Mouse (Mus musculus) liver, embryonic 14.5 days (tissue): ENCODE data around the gene Ccnd2. TPM values are rescaled to one million over a fixed set of nuclear protein-coding genes. Genes with fewer than 3 reads are reported as not detected.

Experiments
- ATAC-seq: fragments of 200-750 bp; cut with Nextera tagmentation; 2 replicates; pipeline ENCODE4 v1.8.0; 2017; ENCODE audit warnings: moderate number of reproducible peaks, mild to moderate bottlenecking, moderate library complexity; ENCODE audit not compliant: insufficient read depth
- DNase-seq, 3 experiments: peaks; one replicate each; pipeline ENCODE4 v3.0.0-alpha.2; 2012 to 2013; ENCODE audit warnings: low read depth in 3 of 3, low spot score in 3 of 3
- H3K27ac ChIP-seq: fragments of 300-500 bp; sonication (generic); 2 replicates; pipeline ENCODE4 v1.5.1; 2014; ENCODE audit warnings: moderate library complexity, mild to moderate bottlenecking, control low read depth, inconsistent platforms
- H3K27me3 ChIP-seq: fragments of 300-500 bp; sonication (generic); 2 replicates; pipeline ENCODE4 v1.6.1; 2014; ENCODE audit warnings: mild to moderate bottlenecking, low read length, moderate library complexity; ENCODE audit not compliant: control insufficient read depth, insufficient read depth
- H3K36me3 ChIP-seq: fragments of 300-500 bp; sonication (generic); replicated peaks from 2 replicates; pipeline ENCODE4 v1.6.1; 2014; ENCODE audit warnings: low read depth; ENCODE audit not compliant: control insufficient read depth, insufficient read depth
- H3K4me1 ChIP-seq, 2 experiments: fragments of 200-500 bp in 1 of 2; fragments of 300-500 bp in 1 of 2; sonication (generic) in 1 of 2; replicated peaks; 2 replicates each; pipeline ENCODE4 v1.6.1; 2012 to 2014; ENCODE audit warnings: antibody characterized with exemption in 1 of 2, inconsistent platforms in 1 of 2, low read length in 1 of 2; ENCODE audit not compliant: control insufficient read depth in 2 of 2, insufficient read depth in 2 of 2
- H3K4me2 ChIP-seq: fragments of 300-500 bp; sonication (generic); 2 replicates; pipeline ENCODE4 v1.6.1; 2014; ENCODE audit warnings: low read depth, mild to moderate bottlenecking, control low read depth, moderate library complexity
- H3K4me3 ChIP-seq, 2 experiments: fragments of 200-500 bp in 1 of 2; fragments of 300-500 bp in 1 of 2; sonication (generic) in 1 of 2; 2 replicates each; pipeline ENCODE4 v1.5.1; 2012 to 2014; ENCODE audit warnings: low read depth in 2 of 2, low read length in 2 of 2, mild to moderate bottlenecking in 2 of 2, control low read depth in 1 of 2, inconsistent platforms in 1 of 2, moderate library complexity in 1 of 2; ENCODE audit not compliant: insufficient read depth in 1 of 2
- H3K9ac ChIP-seq: fragments of 300-500 bp; sonication (generic); replicated peaks from 2 replicates; pipeline ENCODE4 v1.6.1; 2014; ENCODE audit warnings: mild to moderate bottlenecking, control low read depth, moderate library complexity
- H3K9me3 ChIP-seq: fragments of 300-500 bp; sonication (generic); 2 replicates; pipeline ENCODE4 v1.6.1; 2016; ENCODE audit warnings: low read length, mixed read lengths; ENCODE audit not compliant: control insufficient read depth
- CTCF ChIP-seq: IDR thresholded peaks from 2 replicates; pipeline ENCODE4 v1.5.1; 2016; ENCODE audit warnings: antibody characterized with exemption, low read depth, control low read depth
- EP300 ChIP-seq: IDR thresholded peaks from 2 replicates; pipeline ENCODE4 v1.6.1; 2016; ENCODE audit warnings: antibody characterized with exemption, low read depth
- WGBS: fragments of 180-500 bp; shearing (Covaris S2); extraction: QIAGEN DNeasy Blood & Tissue Kit; methylation state at CpG from one replicate; pipeline ENCODE4 v1.1.7; 2014; ENCODE audit not compliant: insufficient replicate concordance; 5-methylcytosine and 5-hydroxymethylcytosine counted together
- polyA plus RNA-seq, 2 experiments: library from polyadenylated mRNA; depleted of rRNA in 1 of 2; stranded (reverse) in 1 of 2; unstranded in 1 of 2; fragments of >200 nt; fragmentation: Nextera tagmentation in 1 of 2; extraction: Ambion mirVana in 1 of 2; gene quantifications; 2 replicates each; pipeline versions ENCODE4 v1.2.1 to v1.2.3; 2012 to 2014

Gene Ccnd2
- polyA plus RNA-seq, 2 experiments = 7.5 to 52.5 TPM

GRCm38 (mm10) chr6:127177441-127177840 is 25.4 kb upstream of the Ccnd2 start:
- no peak overlapping the region for H3K4me2 ChIP-seq
- no peaks in the 10 kb centered on the region for H3K9me3 ChIP-seq
- no peaks in the 10 kb centered on the region; a peak in 1 of 4 replicates for H3K4me1 ChIP-seq
- 34% methylated on average over 4 of the region's 4 CpGs for WGBS
- H3K27ac ChIP-seq = no peak overlapping the region
- H3K9ac ChIP-seq = no peak overlapping the region
- H3K4me3 ChIP-seq = no peak overlapping the region
- no peak for DNase-seq
- H3K27me3 ChIP-seq = no peaks in the 10 kb centered on the region
- TF ChIP-seq CTCF = no peak
- no peak for TF ChIP-seq EP300
- H3K36me3 ChIP-seq = no peaks in the 10 kb centered on the region
- ATAC-seq = no peak

GRCm38 (mm10) chr6:127172461-127172860 is 20.5 kb upstream of the Ccnd2 start:
- H3K4me3 ChIP-seq = no peak overlapping the region
- H3K27ac ChIP-seq = no peak overlapping the region
- H3K9me3 ChIP-seq = no peaks in the 10 kb centered on the region
- WGBS = 75% methylated on average over 11 of the region's 11 CpGs
- ATAC-seq (no peak), DNase-seq (no peak)
- H3K4me1 ChIP-seq = no peaks in the 10 kb centered on the region
- H3K27me3 ChIP-seq = no peaks in the 10 kb centered on the region; the same call in 1 of the 2 replicates
- no peak overlapping the region for H3K4me2 ChIP-seq
- no peak for TF ChIP-seq EP300
- no peak for TF ChIP-seq CTCF
- H3K36me3 ChIP-seq = no peaks in the 10 kb centered on the region
- H3K9ac ChIP-seq = no peak overlapping the region

- ATAC-seq (no peak), DNase-seq (no peak)
- 68% methylated on average over 8 of the region's 8 CpGs for WGBS
- Histone ChIP-seq H3K4me2 (no peak overlapping the region), H3K36me3 (no peaks in the 10 kb centered on the region), H3K4me1 (no peaks in the 10 kb centered on the region), H3K27me3 (no peaks in the 10 kb centered on the region; the same call in 1 of the 2 replicates), H3K27ac (no peak overlapping the region), H3K4me3 (no peak overlapping the region), H3K9me3 (no peaks in the 10 kb centered on the region), H3K9ac (no peak overlapping the region)
- no peak for TF ChIP-seq CTCF
- TF ChIP-seq EP300 = no peak
Observed at GRCm38 (mm10) chr6:127170734-127171133, 18.7 kb upstream of the Ccnd2 start.

GRCm38 (mm10) chr6:127165663-127166062 is 13.7 kb upstream of the Ccnd2 start:
- no peaks in the 10 kb centered on the region for H3K4me1 ChIP-seq
- H3K27ac ChIP-seq = no peak overlapping the region
- no peak for DNase-seq
- WGBS = 24% methylated on average over 4 of the region's 4 CpGs
- no peak overlapping the region for H3K9ac ChIP-seq
- no peak overlapping the region for H3K4me3 ChIP-seq
- no peaks in the 10 kb centered on the region for H3K9me3 ChIP-seq
- ATAC-seq = no peak
- H3K4me2 ChIP-seq = no peak overlapping the region
- no peaks in the 10 kb centered on the region; the same call in 1 of the 2 replicates for H3K27me3 ChIP-seq
- no peaks in the 10 kb centered on the region for H3K36me3 ChIP-seq
- TF ChIP-seq EP300 = no peak
- TF ChIP-seq CTCF = no peak

- Histone ChIP-seq H3K9me3 (no peaks in the 10 kb centered on the region), H3K4me3 (no peak overlapping the region), H3K27ac (no peak overlapping the region), H3K36me3 (no peaks in the 10 kb centered on the region), H3K9ac (no peak overlapping the region), H3K4me2 (no peak overlapping the region), H3K4me1 (no peaks in the 10 kb centered on the region), H3K27me3 (peaks cover 7% of the 10 kb centered on the region)
- DNase-seq (no peak), ATAC-seq (no peak)
- no peak for TF ChIP-seq EP300
- no peak for TF ChIP-seq CTCF
- WGBS = 6% methylated on average over 6 of the region's 6 CpGs
Observed at GRCm38 (mm10) chr6:127162842-127163241, 10.8 kb upstream of the Ccnd2 start.
